Mouse (Mus musculus) erythroid progenitor cell, adult 5-6 weeks (primary cell): ENCODE results near the gene Podn. TPM values are rescaled to one million over a fixed set of nuclear protein-coding genes. Genes with fewer than 3 reads are reported as not detected.

Experiments used
- ATAC-seq: replicated peaks from 2 replicates; pipeline ENCODE4 v1.8.0; 2016; ENCODE audit warnings: moderate number of reproducible peaks, mild to moderate bottlenecking, moderate TSS enrichment, inconsistent platforms; ENCODE audit not compliant: poor library complexity, low FRiP score, severe bottlenecking
- total RNA-seq, 2 experiments: library from RNA; stranded (forward) in 1 of 2; stranded (reverse) in 1 of 2; fragments of 150-400 nt in 1 of 2; fragments of 186-747, 209-891 nt in 1 of 2; gene quantifications; 2 replicates each; pipeline versions ENCODE4 v1.2.3 to v1.2.4; 2015 to 2017; ENCODE audit warnings: low replicate concordance in 2 of 2

Gene Podn
- total RNA-seq, 2 experiments from 2014 or later, result not detected

DNA sequence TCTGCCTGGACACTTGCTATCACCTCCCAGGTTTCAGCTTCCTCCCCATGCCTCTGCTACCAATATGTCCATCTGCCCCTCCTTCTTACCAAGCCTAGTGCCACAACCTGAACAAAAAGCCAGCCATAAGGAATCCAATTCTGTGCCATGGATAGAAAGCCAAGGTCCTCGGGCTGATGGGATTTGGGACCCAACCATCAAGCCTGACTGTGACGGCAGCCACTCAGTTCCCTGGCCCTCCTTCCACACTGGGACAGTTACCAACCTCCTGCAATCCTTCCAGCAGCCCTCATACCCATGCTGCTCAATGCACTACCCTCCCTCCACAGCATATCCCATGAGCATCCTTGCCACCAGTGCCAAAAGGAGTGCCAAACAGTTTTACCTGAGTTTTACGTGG lies 79.9 kb downstream of the Podn start:
- ATAC-seq, result no peak

GRCm38 (mm10) chr4:108015067-108015765 lies 81.0 kb downstream of the Podn start:
- no peak for ATAC-seq

DNA sequence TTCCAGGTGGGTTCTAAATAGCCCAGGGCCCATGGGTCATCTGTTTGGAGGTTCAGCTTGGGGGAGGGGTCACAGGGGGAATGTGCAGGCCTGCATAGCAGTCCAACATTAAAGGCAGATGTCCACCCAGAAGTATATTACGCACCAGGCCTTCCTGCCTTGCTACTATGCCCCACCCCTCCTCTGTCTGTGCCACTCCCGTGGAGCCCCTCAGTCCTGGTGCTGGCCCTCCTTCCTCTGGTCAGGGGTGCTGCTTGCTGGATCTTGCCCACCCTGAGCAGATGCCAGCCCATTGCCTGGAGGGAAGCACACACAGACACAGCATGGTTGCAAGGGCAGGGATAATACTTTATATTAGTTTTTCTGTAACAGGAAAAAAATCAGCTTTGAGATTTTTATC lies 81.8 kb downstream of the Podn start:
- ATAC-seq, result no peak

DNA sequence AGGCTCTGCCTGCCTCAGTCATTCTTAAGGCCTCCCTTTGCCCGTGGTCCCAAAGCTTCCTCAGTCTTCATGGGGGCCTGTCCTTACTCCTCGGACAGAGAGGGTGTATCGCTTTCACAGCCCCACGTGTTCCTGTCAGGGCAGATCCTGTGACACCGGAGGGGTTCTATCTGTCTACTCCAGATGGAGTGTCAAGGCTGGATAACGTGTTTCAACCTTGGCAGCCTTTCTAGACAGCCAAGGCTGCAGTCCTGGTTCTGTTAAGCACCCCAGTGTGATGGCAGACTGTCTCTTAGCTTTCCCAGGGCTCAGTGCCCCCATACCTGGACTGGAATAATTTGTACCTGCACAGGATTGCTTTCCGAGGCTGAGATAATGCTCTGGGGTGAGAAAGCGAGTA lies 87.7 kb downstream of the Podn start:
- ATAC-seq, result no peak

- no peak for ATAC-seq
Observed at GRCm38 (mm10) chr4:108007532-108008103, 88.6 kb downstream of the Podn start.

DNA sequence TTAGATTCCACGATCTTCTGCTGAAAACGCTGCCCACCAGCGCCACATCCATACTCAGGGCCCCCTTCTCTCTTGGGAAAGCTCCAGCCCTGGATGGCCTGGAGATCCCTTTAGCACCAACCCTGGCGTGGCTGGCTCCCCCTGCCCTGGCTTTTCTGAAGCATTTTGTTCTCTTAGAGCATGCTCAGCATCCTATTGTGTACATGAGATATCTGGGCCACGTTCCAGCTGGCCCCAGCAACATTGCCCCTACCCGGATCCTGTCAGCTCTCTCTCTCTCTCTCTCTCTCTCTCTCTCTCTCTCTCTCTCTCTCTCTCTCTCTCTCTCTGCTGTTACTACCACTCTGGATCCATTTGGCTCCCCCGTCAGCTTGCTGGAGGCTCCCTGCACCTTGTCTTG lies 90.9 kb downstream of the Podn start:
- ATAC-seq, result no peak

GRCm38 (mm10) chr4:107999380-107999779 lies 96.9 kb downstream of the Podn start:
- ATAC-seq, result no peak

DNA sequence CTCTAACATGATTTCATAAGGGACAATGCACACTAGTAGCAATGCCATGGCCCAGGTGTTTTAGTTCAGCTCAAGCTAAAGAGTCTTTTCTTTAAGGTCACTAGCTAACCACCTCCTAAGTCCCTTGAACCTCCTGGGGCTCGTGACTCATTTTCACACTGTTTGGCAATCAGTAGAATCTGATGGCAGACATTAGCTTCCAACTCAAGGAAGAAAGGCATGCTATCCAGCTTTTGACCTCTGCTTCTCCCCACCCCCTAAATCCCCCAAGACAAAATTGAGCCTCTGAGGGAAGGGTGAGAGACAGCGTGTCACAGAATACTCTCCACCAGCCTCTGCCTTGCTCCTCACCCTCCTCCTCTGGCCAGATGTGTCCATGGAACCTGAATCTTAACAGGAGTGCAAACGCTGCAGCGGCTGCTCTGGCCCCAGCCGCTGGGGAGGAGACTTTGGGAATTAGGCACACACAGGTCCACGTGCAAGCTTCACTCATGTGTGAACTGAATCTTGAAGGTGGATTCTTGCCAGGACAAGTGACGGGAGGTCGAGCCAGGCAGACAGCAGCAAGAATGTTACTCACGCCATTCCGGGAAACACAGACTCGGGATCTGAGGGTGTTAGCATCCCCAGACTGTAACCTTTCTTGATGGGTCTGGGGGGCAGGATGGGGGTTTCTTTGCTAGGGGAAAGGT lies 97.5 kb downstream of the Podn start:
- no peak for ATAC-seq

- no peak for ATAC-seq
Observed at GRCm38 (mm10) chr4:107996418-107996986, 99.7 kb downstream of the Podn start.

- no peak for ATAC-seq
Observed at GRCm38 (mm10) chr4:107995727-107996126, 100.5 kb downstream of the Podn start.

- ATAC-seq, result no peak
Observed at GRCm38 (mm10) chr4:107995011-107995410, 101.2 kb downstream of the Podn start.

- ATAC-seq, result no peak
Observed at GRCm38 (mm10) chr4:107991879-107992278, 104.4 kb downstream of the Podn start.

- ATAC-seq, result no peak
Observed at GRCm38 (mm10) chr4:107990818-107991217, 105.4 kb downstream of the Podn start.

GRCm38 (mm10) chr4:107988931-107989330 lies 107.3 kb downstream of the Podn start:
- ATAC-seq, result no peak

GRCm38 (mm10) chr4:107986386-107987168 lies 109.7 kb downstream of the Podn start:
- no peak for ATAC-seq

GRCm38 (mm10) chr4:107985812-107986211 lies 110.4 kb downstream of the Podn start:
- no peak for ATAC-seq

DNA sequence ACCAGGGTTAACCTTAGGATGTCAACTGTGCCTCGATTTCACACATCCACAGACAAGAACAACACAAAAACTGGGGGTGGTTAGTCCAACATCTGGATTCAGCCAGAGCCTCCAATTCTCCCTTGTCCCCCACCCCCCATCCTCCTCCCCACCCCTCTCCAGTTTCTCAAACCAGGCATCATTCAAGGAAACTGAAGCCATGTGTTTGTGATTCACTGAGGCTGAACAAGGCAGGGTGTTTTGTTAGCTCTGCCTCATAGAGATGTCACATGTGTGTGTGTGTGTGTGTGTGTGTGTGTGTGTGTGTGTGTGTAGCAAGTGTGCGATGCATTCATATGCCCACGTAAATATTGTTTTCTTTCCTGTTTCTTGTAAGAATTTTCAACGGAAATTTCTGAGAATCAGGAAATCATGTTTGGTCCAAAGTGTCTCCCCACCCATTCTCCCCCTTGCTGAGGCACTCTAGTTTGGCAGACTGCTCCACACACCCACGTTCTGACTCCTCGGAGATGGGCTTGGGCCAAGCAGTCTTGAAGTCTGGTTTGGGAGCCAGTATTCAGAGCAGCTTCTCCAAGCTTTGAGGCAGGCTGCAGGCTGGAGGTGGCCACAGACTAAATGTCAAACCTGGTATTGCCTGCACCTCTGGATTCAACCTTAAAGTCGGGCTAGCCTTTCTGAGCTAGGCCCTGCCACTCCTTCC lies 111.8 kb downstream of the Podn start:
- ATAC-seq, result no peak

- no peak for ATAC-seq
Observed at GRCm38 (mm10) chr4:107983717-107984116, 112.5 kb downstream of the Podn start.

GRCm38 (mm10) chr4:107980002-107980600 lies 116.1 kb downstream of the Podn start:
- no peak for ATAC-seq
